Mouse (Mus musculus): Measurements from ENCODE around the gene Mark1. TPM values are rescaled to one million over a fixed set of nuclear protein-coding genes. Genes with fewer than 3 reads are reported as not detected.

Mark1 gene
- total RNA-seq, 2 experiments from 2014 or later = 13.6 to 17.1 TPM

DNA sequence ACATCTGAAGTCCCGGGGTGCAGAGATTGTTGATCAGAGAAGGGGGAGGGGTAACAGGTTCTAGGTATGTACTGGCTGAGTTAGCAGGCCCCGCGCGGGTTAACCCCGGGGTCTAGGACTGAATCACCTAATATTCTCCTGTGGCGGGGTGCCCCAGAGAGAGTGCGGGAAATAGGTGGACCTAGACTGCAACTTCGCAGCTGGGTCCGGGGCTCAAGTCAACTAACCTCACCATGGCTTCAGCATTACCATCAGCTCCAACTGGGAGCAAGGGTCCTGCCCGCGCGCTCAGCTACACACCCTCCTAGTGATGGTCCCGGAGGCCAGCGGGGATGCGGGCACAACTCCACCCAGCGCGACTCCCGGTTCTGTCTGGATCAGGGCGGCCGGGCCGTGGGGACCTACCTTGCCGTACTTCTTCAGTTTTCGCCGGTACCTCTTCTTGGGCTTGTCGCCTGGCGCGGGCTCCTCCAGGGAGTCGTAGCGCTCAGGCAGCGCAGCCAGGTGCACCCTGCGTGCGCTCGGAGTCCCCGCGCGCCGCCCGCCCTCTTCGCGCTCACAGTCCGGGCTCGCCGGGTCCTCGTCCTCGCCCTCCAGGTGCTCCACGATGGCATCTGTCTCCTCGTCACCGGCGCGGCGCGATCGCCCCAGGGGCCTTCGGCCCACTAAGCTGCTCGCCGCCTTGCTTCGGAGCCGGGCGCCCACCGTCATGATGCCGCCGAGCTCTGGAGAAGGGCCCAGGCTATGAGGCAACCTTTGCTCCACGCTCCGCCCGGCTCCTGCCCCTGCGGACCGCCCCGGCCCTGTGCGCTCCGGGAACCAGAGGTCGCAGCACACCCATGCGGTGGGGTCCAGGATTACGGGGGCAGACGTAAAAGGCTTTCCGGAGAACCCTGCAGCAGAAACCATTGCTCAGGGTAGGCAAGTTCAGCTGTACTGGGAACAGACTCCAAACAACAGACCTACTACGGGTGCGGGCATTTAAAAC is 116.8 kb downstream of the Mark1 start, which contains the start of gene C130074G19Rik:
TSS of gene C130074G19Rik (minus strand) at position 938 of the 988 bp plus-strand sequence.
- DNase-seq = peak; percentile 79

GRCm38 (mm10) chr1:184881861-184882260 is 117.5 kb downstream of the Mark1 start:
- DNase-seq = no peak

DNA sequence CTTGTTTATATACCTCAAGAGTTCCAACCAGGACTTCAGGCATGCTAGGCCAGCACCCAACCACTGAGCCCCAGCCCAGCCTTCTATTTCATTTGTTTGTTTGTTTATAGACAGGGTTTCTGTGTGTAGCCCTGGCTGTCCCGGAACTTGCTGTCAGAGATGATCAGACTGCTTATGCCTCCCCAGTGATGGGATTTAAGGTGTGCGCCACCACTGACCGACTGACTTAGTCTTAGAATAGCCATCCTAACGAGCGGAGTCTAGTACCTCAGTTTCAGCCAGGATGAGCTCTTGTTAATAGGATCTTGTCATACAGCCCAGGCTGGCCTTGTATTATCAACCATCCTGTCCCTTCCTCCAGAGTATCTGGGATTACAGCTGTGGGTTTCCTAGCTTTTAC is 118.2 kb downstream of the Mark1 start:
- no peak for DNase-seq

DNA sequence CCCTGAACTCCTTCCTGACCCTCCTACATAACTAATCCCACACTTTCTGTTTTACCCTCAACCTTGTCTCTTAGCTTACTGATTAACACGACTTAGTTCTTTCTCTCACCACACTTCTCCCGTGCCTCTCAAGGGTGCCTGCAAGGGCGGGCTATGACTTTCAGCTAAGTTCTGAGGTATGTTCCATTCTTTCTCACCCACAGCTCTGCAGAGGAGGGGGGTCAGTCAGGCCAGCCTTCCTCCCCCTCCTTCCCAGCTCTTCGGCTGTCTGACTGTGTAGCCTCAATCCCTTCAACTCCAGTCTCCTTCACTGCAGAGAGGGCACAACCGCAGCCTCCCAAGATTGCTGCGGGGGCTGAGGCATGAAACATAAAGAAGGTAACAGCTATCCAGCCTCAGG is 120.5 kb downstream of the Mark1 start:
- DNase-seq = no peak

DNA sequence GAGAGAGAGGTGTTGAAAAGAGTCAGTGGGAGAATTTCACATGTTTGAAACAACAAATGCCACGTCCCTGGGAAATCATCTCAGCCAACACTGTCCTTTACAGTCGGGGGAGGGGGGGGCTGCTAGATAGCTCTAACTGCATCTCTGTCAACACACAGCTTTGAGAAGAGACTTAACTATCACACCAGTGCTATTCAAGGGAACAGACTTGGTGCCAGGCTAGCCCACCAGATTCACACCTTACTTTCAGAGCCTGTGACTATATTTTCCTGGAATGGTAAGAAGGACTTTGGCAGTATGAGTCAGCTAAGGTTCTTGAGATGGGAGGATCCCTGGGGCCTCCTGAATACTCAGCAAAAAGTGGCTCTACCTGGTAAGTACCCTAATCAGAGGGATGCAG is 122.1 kb downstream of the Mark1 start:
- no peak for DNase-seq

DNA sequence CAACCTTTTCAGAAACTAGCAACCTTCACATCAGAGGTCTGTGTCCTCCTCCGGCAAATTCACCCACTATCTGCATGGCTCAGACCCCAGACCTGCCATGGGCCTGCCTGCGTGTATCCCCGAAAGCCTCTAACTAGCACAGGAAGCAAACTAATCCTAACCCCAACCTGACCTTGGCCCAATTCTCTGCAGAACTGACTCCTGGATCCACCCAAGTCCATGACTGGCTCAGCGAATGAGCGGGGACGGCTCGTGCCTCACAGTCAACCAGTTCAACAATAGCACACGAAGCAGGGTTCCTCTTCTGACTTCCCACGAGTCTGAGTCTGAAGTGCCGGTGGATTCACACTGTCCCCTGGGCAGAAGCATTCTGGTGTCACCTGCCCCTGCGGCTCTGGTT is 125.5 kb downstream of the Mark1 start:
- no peak for DNase-seq

DNA sequence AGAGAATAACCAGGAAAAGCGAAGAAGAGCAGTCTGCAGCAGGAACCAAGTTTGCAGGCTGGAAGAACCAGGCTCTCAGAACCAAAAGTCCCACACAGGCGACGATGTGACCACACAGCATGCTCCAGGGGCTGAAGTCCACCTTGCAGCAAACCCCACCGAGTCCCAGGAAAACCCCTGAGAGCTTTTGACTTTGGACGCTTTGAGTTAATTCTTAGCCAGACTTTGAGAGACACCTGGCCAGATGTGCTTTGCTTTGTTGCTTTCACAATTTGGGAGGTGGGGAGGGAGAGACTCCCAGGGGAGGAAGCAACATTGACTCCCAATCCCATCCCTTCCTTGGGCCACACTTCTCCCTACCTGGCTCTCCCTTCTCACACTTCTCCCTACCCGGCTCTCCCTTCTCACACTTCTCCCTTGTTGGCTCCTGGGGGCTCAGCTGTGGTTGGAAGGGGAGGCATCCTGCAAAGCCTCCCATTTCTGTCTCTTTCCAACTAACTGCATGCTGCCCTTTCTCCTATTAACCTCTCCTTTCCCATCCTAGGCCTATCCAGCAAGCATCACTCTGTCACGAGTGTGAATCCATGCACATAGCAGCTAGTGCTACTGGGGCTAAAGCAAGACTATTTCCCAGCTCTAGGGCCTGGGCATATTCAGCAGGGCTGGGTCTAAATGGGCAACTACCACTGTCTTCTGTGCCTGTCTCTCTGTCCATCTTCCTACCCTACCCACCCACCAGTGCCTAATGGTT is 127.1 kb downstream of the Mark1 start:
- DNase-seq = no peak

DNA sequence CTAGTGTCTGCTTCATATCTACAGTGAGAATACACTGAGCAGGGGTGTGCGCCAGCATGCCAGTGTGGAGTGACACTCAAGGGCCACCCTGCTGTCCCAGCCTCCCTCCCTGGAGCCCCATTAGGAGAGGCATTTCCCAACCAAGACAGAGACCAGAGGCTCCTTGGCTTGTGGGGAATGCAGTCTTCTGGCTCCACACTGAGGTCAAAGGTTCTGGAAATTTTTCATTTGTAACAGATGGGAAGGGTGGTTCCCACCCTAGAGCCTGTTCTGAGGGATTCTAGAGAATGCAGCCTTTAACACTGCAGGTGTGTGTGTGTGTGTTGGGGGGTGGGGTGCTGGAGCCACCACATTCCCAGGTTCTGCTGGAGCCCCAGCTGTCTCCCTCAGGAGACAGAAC is 127.9 kb downstream of the Mark1 start:
- no peak for DNase-seq

- no peak for DNase-seq
These were observed 128.6 kb downstream of the Mark1 start for GRCm38 (mm10) chr1:184870646-184871385.

DNA sequence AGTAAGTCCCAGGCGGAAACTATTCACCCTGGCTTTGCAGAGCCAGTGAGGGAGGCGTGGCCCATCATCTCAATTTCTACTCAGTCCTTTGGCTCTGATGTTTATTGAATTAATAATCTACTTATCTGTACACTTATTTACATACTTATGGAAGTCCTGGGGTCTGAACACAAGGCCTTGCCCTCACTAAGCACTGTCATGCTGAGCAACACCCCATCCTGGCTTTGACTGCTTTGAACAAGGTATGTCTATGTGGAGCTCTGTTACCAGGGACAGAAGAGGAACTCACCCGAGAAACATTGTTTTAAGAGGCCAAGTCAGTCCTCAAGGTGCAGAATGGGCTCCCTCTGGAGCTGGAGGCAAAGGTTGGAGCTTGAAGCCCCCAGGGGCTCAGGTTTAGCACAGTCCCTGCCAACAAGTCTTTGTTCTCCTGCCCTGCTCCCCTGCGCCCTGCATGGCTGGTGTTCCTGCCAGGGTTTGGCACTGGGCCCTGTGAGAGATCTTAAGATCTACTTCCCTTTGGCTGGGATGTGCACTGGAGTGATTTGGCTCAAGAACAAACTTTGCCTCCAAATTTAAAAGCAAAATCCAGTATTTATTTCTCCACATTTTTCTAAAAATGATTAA is 129.3 kb downstream of the Mark1 start:
- DNase-seq = peak; percentile 33

DNA sequence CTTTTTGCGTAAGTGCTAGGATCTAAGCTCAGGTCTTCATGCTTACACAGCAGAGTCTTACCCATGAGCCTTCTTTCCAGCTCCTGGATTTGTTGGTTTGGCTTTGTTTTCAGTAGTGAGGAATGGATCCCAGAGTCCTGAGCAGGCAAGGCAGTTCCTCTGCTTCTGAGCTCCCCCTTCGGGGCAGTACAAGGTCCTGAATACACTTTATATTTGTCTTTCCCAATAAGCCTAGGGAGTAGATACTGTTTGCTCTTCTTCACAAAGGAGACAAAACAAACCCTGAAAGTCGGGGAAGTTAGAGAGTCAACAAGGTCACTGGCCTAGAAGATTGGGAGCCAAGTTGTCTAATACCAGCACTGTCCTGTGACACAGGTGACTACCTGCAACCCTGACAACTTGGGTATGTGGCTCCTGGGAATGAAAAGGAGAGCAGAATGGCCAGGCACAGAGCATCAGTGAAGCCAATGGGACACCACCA is 131.7 kb downstream of the Mark1 start:
- no peak for DNase-seq

DNA sequence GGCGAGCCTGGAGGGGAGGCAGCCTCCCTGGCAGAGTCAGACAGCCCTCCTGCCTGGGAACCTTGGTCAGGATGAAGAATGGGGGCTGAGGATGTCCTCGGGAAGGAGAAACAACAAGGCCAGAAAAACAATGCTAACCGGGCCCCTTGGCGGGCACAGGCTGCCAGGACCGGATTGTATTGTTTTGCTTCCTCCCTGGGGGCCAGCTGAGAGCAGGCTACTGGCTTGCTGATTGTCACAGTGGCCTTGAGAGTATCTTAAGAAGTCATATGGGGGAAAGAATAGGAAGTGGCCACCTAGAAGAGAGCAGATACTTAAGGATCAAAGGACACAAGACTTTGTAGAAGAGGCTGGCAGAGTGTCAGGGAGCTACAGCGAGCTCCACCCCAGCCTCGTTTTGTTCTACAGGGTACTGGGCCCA is 135.0 kb downstream of the Mark1 start:
- peak; percentile 53 for DNase-seq

DNA sequence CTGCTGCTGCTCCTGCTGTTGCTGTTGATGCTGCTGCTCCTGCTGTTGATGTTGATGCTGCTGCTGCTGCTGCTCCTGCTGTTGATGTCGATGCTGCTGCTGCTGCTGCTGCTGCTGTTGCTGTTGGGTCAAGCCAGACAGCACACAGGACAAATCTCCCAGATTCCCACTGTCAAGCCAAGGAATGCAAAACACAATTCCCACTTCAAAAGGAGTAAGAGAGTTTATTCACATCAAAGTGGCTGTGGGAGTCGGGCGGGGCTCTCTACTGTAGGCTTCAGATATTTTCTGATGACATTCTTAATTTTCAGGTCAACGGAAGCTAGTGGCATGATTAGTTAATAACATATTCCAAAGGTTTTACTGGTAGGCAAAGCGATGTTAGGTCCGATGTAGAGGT is 136.7 kb downstream of the Mark1 start:
- no peak for DNase-seq

- DNase-seq = no peak
These were observed 137.8 kb downstream of the Mark1 start for GRCm38 (mm10) chr1:184861551-184861950.

DNA sequence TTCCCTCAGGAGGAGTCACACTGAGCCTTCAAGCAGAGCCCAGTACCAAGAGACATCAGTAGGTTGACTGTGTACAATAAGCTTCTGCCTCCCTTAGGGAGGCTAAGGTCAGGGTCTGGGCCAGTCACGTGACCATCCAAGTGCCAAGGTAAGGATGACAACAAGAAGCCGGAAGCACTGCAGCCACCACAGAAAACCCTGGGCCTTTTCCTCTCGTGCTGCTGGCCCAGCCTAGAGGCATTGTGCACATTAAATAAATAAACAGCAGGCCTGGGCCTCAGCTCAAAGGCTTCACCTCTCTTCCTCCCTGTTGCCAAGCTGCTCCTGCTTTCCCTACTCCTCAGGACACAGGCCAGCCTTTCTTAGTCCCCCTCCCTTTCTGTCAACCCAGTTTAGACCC is 139.1 kb downstream of the Mark1 start:
- DNase-seq = no peak

- no peak for DNase-seq
These were observed 141.1 kb downstream of the Mark1 start for GRCm38 (mm10) chr1:184858253-184858652.

DNA sequence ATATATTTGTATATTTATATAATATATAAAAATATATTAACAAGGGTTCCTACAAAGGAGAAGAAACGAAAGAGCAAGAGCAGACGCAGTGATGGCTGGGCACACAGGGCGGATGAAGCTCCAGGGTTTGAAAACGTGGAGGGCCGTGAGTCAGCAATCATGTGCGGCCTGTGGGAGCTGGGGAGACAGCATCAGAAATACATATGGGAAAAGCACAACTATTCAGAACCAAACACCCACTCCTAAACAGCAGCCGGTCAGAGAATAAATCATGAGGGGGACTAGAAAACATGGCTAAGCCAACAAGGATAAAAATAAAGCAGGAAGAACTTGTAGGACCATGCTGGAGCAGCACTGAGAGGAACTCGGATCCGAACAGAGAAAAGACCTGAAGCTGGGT is 142.2 kb downstream of the Mark1 start:
- DNase-seq = no peak

DNA sequence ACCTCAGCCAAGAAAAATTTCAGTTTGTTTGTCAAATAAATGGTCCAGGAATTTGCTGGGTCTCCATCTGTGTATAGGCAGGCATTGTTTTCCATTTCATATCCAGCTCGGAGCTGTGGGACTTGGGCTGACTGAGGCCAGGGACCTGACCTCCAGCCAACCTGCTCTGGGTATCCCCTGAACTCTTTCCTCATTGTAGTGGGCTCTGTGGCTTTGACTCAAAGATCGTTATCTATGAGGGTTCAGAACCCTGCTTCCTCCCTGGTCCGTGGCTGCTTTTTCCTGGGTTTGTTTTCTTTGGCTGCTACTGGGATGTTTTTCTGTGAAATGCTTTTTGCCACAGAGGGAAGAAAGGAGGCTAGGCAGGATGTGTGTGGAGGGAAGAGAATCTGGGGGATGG is 145.4 kb downstream of the Mark1 start:
- DNase-seq = no peak

DNA sequence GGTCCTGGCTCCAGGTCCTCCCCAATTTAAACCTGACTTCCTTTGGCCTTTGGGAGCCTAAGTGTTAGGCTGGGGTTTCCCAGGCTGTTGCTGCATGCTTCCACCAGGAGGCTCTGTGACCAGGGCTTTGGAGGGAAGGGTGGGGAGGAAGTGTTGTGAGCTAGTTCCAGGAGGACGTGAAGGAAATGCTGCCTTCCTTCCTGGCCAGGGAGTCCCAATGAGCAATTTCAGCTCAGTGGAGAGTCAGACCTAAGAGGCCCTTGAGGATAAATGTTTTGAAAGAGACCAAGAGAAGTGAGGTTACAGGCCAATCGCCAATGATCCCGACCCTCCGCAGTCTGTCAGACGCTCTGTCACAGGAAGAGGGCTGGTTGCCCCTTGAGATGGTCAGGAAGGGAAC is 146.0 kb downstream of the Mark1 start:
- peak; percentile 88 for DNase-seq

GRCm38 (mm10) chr1:184851741-184852618 is 147.4 kb downstream of the Mark1 start:
- peak; percentile 86 for DNase-seq

DNA sequence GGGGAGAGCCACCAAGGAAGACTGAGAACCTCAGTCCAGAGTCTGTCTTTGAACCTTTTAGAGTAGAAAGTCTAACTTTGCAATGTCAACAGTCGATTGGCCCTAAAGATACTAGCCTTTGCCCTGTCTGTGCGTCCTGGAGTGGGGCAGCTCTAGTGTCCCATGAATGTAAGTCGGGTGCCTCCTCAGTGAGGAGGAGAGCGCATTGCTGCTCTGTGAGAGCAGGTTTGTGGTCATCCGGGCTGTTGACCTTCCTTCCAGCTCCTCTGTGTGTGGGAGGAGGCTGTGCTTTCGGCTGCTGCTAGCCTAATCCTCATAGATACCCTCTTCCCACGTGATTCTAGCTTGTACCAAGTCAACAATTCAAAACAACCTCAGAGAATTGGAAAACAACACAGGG is 148.2 kb downstream of the Mark1 start:
- DNase-seq = no peak

Data from heart, postnatal 4 days (tissue).